Mouse (Mus musculus) left cerebral cortex, adult 18-20 months (tissue): Measurements from ENCODE around the gene H2-Ab1. TPM values are rescaled to one million over a fixed set of nuclear protein-coding genes. Genes with fewer than 3 reads are reported as not detected.
A peak's percentile ranks its signal among the peaks of the same experiment; 100 is the strongest.
"Not testable (repeated sequence)": the region's sequence is repeated elsewhere in the genome, so short reads cannot be mapped to it uniquely, and the experiment has no call there.

Experiments
- DNase-seq, 2 experiments: peaks; one replicate each; pipeline ENCODE4 v3.0.0; 2021 to 2022; ENCODE audit warnings: low spot score in 2 of 2, mixed read lengths in 1 of 2
- total RNA-seq, 2 experiments: library from RNA; stranded (reverse); gene quantifications; 2 replicates each; pipeline ENCODE4 v1.2.3; 2021

Gene H2-Ab1
- total RNA-seq, 2 experiments from 2014 or later = 3.2 to 5.2 TPM

DNA sequence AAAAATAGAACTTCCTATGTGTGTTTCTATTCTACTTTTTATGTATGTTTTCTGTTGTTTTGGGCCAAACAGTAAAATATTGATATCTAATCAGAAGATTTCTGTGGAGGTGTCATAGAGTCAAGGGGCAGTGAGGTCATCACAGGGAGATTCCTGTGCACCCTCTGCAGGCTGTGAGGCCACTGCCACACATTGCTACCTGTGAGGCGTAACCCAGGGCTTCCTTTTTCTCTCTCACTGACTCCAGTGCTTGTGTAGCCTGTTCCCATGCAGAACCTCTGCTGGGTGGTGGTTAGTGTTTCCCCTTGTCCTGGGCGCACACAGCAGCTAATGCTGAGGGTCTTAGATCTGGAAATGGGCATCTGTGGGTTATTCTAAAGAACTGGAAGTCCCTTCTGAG, 48.9 kb downstream of the H2-Ab1 start:
- no peak for DNase-seq

DNA sequence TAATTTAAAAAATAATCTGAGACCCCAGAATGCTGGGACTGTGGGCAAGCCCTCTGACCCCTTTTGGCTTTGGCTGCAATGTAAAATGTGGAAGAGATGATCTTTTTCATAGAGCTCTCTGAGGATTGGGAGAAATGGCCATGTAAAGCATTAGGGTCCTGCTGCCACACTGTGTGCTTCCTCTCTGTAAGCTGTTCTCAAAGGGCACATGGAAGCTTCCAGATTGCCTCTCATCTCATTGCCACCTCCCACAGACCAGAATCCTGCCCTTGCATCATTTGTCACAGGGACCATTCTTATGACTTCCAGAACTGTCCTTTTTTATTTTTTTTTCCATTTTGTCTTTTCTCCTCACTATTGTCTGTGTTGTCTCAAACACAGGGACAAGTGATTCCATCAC, 49.7 kb downstream of the H2-Ab1 start:
- no peak for DNase-seq

DNA sequence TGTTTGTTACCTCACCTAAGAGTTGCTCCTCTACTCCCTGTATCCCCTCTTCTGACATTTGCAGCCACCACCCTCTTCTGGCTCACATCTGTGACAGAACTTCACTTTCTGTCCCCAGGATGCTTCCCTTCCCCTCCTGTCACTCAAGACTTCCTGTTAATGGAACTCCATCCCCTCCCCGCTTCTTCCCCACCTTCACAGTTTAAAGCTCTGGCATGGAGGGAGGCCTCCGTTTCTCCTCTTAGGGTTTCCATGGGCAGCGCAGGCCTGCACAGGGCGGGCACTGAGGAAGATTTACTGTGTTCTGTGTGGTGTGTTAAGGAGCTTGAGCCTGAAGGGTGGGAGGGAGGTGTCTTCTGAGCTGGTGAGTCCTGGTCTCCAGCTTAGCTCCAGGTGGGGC, 50.7 kb downstream of the H2-Ab1 start:
- no peak for DNase-seq

DNA sequence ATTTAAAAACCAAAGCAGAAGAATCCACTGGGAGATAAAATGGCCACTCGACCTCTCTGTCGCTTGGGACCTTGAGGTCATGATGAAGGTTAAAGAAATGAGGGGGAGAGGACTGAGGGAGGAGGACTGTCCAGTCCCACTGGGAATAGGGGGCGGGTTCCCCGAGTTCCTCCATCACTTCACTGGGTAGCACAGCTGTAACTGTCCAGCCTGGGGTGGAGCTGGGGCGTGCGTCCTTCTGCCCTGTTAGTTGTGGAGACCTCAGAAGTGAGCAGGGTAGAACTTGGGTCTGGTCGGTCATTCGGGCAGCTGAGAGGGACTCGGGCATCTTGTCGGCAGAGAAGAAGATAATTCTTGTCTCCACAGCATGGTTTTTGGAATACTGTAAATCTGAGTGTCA, 51.7 kb downstream of the H2-Ab1 start:
- DNase-seq = no peak

DNA sequence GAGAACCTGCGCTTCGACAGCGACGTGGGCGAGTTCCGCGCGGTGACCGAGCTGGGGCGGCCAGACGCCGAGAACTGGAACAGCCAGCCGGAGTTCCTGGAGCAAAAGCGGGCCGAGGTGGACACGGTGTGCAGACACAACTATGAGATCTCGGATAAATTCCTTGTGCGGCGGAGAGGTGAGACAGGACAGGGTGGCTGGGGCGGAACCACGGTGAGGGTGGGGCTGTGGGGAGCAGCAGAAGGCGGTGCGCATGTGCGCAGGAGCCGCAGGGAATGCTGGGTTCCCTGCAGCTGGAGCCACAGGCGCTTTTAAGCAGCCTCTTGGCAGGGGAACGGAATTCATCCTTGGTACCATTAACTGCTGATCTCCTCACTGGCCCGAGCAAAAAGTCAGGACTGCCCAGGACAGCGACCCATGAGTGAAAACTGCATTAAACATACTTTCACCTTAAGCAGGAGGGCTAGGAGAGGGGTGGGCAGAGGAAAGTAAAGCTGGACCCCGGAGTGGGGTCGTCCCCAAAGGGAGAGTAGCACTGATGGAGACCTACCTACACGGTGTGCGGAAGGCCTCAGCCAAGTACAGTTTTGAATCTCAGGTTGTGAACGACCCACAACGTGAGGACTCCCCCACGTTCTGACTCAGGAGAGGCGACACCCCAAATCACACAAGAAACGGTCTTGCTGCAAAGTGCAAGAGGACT, 52.3 kb downstream of the H2-Ab1 start:
- DNase-seq = peak; percentile 68 to 72

DNA sequence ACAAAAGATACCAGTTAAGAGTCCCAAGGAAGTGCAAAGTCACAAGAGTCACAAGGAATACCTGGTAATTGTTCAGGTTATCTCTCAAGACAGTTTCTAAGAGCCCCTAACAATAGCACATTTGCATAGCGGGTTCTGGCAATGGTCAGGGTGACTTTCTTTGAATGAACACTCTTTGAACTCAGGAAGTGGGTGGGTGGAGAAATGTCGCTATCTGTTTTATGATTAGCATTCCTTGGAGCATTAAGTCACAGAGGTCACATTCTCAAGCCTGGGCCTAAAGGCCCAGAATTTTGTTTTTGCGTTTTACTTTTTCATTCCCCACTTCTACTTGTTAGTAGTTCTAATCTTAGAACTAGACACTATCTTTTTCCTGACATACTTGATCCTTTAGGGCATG, 53.0 kb downstream of the H2-Ab1 start:
- not testable (repeated sequence) for DNase-seq

DNA sequence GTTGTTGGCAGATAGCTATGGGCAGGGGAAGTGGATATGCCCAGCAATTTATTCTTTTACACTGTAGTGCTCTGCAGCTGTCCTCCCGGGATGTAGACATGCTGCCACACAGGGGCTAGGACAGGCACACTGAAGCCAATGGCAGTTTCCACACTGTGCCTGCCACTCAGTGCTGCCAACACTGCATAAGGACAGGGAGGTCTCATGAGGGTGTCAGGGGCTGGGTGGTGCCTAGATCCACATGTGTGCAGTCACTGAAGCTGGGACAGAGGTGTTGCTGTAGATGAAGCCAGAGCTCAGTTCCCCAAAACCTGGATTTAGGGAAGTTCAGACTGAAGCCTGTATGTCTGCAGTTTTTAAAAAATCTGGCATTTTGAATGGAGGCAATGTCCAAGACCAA, 54.7 kb downstream of the H2-Ab1 start:
- DNase-seq = no peak

DNA sequence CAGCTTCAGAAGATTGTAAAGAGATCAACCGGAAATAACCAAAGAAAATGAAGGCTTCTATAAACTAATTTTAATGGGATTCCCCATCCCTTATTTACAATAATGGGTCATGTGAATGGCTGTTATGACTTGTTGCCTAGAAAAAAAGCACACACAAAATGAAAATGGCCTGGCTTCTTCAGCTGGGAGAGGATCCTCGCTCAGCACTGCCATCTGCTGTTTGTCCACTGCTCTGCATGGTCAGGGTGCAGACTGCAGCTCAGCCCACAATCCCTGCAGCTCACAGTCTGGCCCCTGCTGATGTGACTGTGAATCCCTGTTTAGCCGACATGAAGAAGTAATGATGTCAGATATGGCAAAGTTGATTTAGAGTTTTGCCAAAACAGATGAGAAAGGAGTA, 55.9 kb downstream of the H2-Ab1 start:
- DNase-seq = peak; percentile 73 to 78

DNA sequence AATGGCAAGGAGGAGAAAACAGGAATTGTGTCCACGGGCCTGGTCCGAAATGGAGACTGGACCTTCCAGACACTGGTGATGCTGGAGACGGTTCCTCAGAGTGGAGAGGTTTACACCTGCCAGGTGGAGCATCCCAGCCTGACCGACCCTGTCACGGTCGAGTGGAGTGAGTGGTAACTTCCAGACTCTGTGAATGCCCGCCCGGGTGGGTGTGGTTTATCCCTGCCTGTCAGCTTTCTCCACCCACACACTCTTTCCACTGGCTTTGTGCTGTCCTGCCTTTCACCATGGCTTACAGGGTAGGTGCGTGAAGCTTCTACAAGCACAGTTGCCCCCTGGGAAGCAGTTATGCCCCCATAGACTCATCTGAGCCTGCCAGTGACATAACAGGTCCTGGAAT, 56.8 kb downstream of the H2-Ab1 start:
- no peak for DNase-seq

DNA sequence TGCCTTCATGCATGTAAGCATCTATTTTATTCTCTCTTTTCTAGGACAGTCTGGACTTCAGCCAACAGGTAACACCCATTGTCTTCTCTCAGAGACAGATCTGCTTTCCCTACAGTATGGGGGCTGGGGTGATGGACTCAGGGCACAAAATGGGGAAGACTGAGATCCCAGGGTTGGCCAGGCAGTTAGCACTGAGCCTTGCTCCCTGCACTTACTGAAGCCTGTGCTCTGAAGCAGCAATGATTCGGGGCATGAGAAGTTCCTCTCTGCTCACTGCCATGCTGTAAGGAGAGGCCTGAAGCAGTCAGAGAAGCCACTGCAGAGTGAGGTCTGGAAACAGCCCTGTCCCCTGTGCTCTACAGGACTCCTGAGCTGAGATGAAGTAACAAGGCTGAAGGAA, 58.0 kb downstream of the H2-Ab1 start:
- DNase-seq = no peak

DNA sequence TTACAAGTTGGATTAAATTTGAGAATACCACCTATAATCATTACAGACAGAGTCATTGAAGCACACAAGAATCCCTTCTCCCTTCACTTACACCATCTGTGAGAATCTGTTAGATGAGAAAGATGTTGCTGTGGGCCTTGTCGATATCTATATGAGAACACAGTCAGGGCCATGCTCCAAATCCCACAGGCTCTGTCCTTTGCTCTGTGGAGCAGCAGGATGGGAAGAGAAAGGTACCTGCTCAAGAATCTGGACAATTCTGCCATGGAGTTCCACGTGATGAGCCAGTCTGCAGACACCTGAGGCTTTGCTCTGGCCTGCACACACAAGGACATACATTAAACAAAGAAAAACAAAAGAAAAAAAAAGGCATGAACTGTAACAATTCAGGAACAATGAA, 59.2 kb downstream of the H2-Ab1 start:
- DNase-seq = no peak

DNA sequence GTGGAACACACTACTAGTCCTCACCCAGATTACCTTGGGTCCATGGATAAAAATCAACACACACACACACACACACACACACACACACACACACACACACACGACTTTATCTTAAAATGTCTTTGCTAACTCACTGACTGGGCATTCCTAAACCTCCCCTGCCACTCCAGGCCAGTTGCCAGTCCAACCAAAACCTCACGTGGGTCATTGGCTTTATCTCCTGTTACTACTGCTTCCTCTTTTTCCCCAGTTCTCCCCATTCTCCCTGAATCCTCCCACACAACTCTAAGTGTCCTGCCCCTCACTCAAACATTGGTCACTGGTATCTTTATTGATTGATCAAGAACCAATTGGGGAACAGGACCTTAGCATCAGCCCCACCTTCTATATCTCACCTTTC, 59.8 kb downstream of the H2-Ab1 start:
- no peak for DNase-seq

Other genes starting within 250 kb of the H2-Ab1 start
- 10 to 100 TPM; 31.6 to 34.6 TPM for gene Ring1, start 233.0 kb upstream of the H2-Ab1 start, total RNA-seq
- gene H2-Ke6, start 229.6 kb upstream of the H2-Ab1 start, total RNA-seq = 10 to 100 TPM; 39.3 to 43.2 TPM
- gene Slc39a7, start 226.0 kb upstream of the H2-Ab1 start, total RNA-seq = 100 to 1,000 TPM in 1 of 2 experiments, 10 to 100 TPM in 1; 96.1 to 101 TPM
- 10 to 100 TPM; 80.6 to 84.1 TPM for gene Rxrb, start 225.9 kb upstream of the H2-Ab1 start, total RNA-seq
- gene Col11a2, start 218.3 kb upstream of the H2-Ab1 start, total RNA-seq = 10 to 100 TPM; 14.5 to 14.6 TPM
- gene H2-Oa, start 165.3 kb upstream of the H2-Ab1 start, total RNA-seq = not detected
- gene H2-DMa, start 138.1 kb upstream of the H2-Ab1 start, total RNA-seq = 10 to 100 TPM; 22.3 to 26.5 TPM
- gene Brd2, start 135.1 kb upstream of the H2-Ab1 start, total RNA-seq = 100 to 1,000 TPM; 177 to 179 TPM
- gene H2-DMb2, start 114.4 kb upstream of the H2-Ab1 start, total RNA-seq = 1 to 10 TPM; 1.2 to 1.8 TPM
- 1 to 10 TPM; 2.2 to 2.7 TPM for gene H2-DMb1, start 104.6 kb upstream of the H2-Ab1 start, total RNA-seq
- gene Tap1, start 70.1 kb upstream of the H2-Ab1 start, total RNA-seq = 1 to 10 TPM; 3.1 to 3.2 TPM
- 1 to 10 TPM; 2.6 to 2.8 TPM for gene Psmb9, start 69.9 kb upstream of the H2-Ab1 start, total RNA-seq
- 1 to 10 TPM; 4.6 to 5.5 TPM for gene Psmb8, start 60.0 kb upstream of the H2-Ab1 start, total RNA-seq
- 10 to 100 TPM; 10.7 to 11.7 TPM for gene Tap2, start 54.2 kb upstream of the H2-Ab1 start, total RNA-seq
- under 1 TPM; 0.40 to 0.44 TPM for gene H2-Ob, start 18.8 kb upstream of the H2-Ab1 start, total RNA-seq
- 1 to 10 TPM; 4.5 to 5.9 TPM for gene H2-Aa, start 30.1 kb downstream of the H2-Ab1 start, total RNA-seq
- gene H2-Eb1, start 48.2 kb downstream of the H2-Ab1 start, total RNA-seq = 1 to 10 TPM; 4.0 to 6.0 TPM
- not detected for gene H2-Eb2, start 68.0 kb downstream of the H2-Ab1 start, total RNA-seq
- gene Btnl2, start 97.1 kb downstream of the H2-Ab1 start, total RNA-seq = under 1 TPM; 0.63 to 0.68 TPM
- not detected for gene Btnl1, start 119.4 kb downstream of the H2-Ab1 start, total RNA-seq
- gene BC051142, start 141.1 kb downstream of the H2-Ab1 start, total RNA-seq = 1 to 10 TPM; 2.1 to 4.4 TPM
- gene Btnl4, start 219.6 kb downstream of the H2-Ab1 start, total RNA-seq = not detected